Mouse (Mus musculus) cerebellum, postnatal 25 days (tissue): Measurements from ENCODE around the gene Unc5b.
"Not testable (repeated sequence)": the region's sequence is repeated elsewhere in the genome, so short reads cannot be mapped to it uniquely, and the experiment has no call there.

Experiments
- DNase-seq, 2 experiments: peaks; one replicate each; pipeline ENCODE4 v3.0.0; 2021; ENCODE audit warnings: mixed read lengths in 2 of 2

Unc5b gene

GRCm38 (mm10) chr10:60831379-60831778 is at the start of gene Unc5b:
Gene Unc5b, minus strand, starts transcription at chr10:60831581.
- peak; percentile 98 for DNase-seq

- DNase-seq: no peak
Measured at GRCm38 (mm10) chr10:60879817-60880216, 48.4 kb upstream of the Unc5b start.

- DNase-seq: no peak
Measured at GRCm38 (mm10) chr10:60877075-60877474, 45.7 kb upstream of the Unc5b start.

GRCm38 (mm10) chr10:60875011-60875410 is 43.6 kb upstream of the Unc5b start:
- DNase-seq: no peak

GRCm38 (mm10) chr10:60863318-60863717 is 31.9 kb upstream of the Unc5b start:
- no peak for DNase-seq

GRCm38 (mm10) chr10:60862477-60863293 is 31.3 kb upstream of the Unc5b start:
- no peak for DNase-seq

GRCm38 (mm10) chr10:60845271-60845670 is 13.9 kb upstream of the Unc5b start:
- not testable (repeated sequence) for DNase-seq

- DNase-seq: peak; percentile 18 to 36
Measured at GRCm38 (mm10) chr10:60838816-60839215, 7.4 kb upstream of the Unc5b start.

GRCm38 (mm10) chr10:60834949-60835348 is 3.6 kb upstream of the Unc5b start:
- peak; percentile 93 to 96 for DNase-seq

- DNase-seq: peak; percentile 27 to 29
Measured at GRCm38 (mm10) chr10:60832664-60833173, 1.3 kb upstream of the Unc5b start.

GRCm38 (mm10) chr10:60830556-60831350 is 628 bp downstream of the Unc5b start:
- DNase-seq: peak; percentile 74 to 78

- DNase-seq: peak; percentile 47 to 62
Measured at GRCm38 (mm10) chr10:60830000-60830399, 1.4 kb downstream of the Unc5b start.

GRCm38 (mm10) chr10:60829071-60829470 is 2.3 kb downstream of the Unc5b start:
- peak in 1 of 2 experiments; percentile 53 for DNase-seq

GRCm38 (mm10) chr10:60827901-60828670 is 3.3 kb downstream of the Unc5b start:
- DNase-seq: peak; percentile 39 to 59

GRCm38 (mm10) chr10:60827266-60827665 is 4.1 kb downstream of the Unc5b start:
- peak; percentile 81 to 83 for DNase-seq

GRCm38 (mm10) chr10:60826461-60827237 is 4.7 kb downstream of the Unc5b start:
- DNase-seq: peak; percentile 89

GRCm38 (mm10) chr10:60825955-60826354 is 5.4 kb downstream of the Unc5b start:
- DNase-seq: no peak

GRCm38 (mm10) chr10:60823744-60824143 is 7.6 kb downstream of the Unc5b start:
- peak in 1 of 2 experiments; percentile 19 for DNase-seq

GRCm38 (mm10) chr10:60822641-60823425 is 8.5 kb downstream of the Unc5b start:
- peak; percentile 43 to 53 for DNase-seq

GRCm38 (mm10) chr10:60821736-60822358 is 9.5 kb downstream of the Unc5b start:
- peak; percentile 91 to 93 for DNase-seq
